Mouse (Mus musculus) ES-E14 (cell line): ENCODE measurements at regions not wholly inside any gene's neighbourhood (a gene's known extent, or its start where the extent isn't known, plus 50 kb on each side); places are given as distances from the start of the nearest gene placed in this dataset.

ENCODE experiments used
- CHD2 ChIP-seq: IDR thresholded peaks from 2 replicates; pipeline ENCODE4 v1.6.1; 2014; ENCODE audit warnings: mild to moderate bottlenecking, low read depth, low read length, inconsistent platforms
- HCFC1 ChIP-seq: IDR thresholded peaks from 2 replicates; pipeline ENCODE4 v1.6.1; 2012; ENCODE audit warnings: low read length, inconsistent platforms, borderline replicate concordance; ENCODE audit not compliant: insufficient read depth
- ZC3H11A ChIP-seq: IDR thresholded peaks from 2 replicates; pipeline ENCODE4 v1.6.1; 2012; ENCODE audit warnings: low read depth, mild to moderate bottlenecking, inconsistent platforms, low read length, borderline replicate concordance
- ZNF384 ChIP-seq: IDR thresholded peaks from 2 replicates; pipeline ENCODE4 v1.6.1; 2012; ENCODE audit warnings: low read depth, low read length, inconsistent platforms

GRCm38 (mm10) chr7:124922806-124923205, 521.7 kb upstream of the Kdm8 start:
- no peak for TF ChIP-seq ZNF384
- TF ChIP-seq CHD2: no peak
- no peak for TF ChIP-seq HCFC1
- TF ChIP-seq ZC3H11A: no peak
